Mouse (Mus musculus): ENCODE results near the gene Ppp4r3a. TPM values are rescaled to one million over a fixed set of nuclear protein-coding genes. Genes with fewer than 3 reads are reported as not detected.

Gene Ppp4r3a
- polyA plus RNA-seq, 1 experiment from 2014 or later, result 28.2 TPM

DNA sequence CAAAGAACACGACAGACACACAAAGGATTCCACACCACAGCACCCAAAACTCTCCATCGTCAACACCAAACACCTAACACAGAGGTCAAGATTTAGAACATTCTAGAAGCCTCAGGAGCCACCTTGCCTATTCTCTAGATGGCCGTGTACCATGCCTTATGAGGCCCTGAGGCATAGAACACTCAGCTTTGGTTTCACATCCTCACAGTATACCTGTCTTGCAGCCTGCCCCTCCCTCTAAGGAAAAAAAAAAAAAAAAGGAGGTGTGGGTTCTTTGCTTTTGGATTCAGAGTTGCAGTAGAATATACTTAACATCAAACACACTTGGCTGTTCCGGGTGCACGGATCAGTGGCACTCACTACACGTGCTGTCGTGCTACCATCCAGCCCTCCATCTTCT, 72.5 kb downstream of the Ppp4r3a start:
- Histone ChIP-seq H3K4me2 (ENCODE audit: low read depth, low read length) (no peak overlapping the region), H3K9ac (ENCODE audit: low read length) (no peak overlapping the region), H3K4me3 (replicated peaks; ENCODE audit: low read length) (no peak overlapping the region), H3K36me3 (ENCODE audit: control insufficient read depth, insufficient read depth, low read length) (no peaks in the 10 kb centered on the region), H3K4me1 (ENCODE audit: control insufficient read depth, insufficient read depth, low read length) (peaks cover 50% of the 10 kb centered on the region), H3K9me3 (replicated peaks; ENCODE audit: control insufficient read depth, low read length) (no peaks in the 10 kb centered on the region), H3K27ac (ENCODE audit: low read length) (peak overlapping the region; percentile 75), H3K27me3 (ENCODE audit: control insufficient read depth, insufficient read depth, low read length) (no peaks in the 10 kb centered on the region)
- no peak for ATAC-seq (ENCODE audit: insufficient read depth, low FRiP score)
- WGBS, result 66% methylated on average over 7 of the region's 7 CpGs

- no peaks in the 10 kb centered on the region for H3K36me3 ChIP-seq (ENCODE audit: control insufficient read depth, insufficient read depth, low read length)
- ATAC-seq (ENCODE audit: insufficient read depth, low FRiP score), result peak; percentile 53
- peaks cover 45% of the 10 kb centered on the region for H3K4me1 ChIP-seq (ENCODE audit: control insufficient read depth, insufficient read depth, low read length)
- 48% methylated on average over 10 of the region's 10 CpGs for WGBS
- H3K27me3 ChIP-seq (ENCODE audit: control insufficient read depth, insufficient read depth, low read length), result no peaks in the 10 kb centered on the region
- H3K4me3 ChIP-seq (replicated peaks; ENCODE audit: low read length), result no peak overlapping the region
- no peak overlapping the region for H3K9ac ChIP-seq (ENCODE audit: low read length)
- peak overlapping the region; percentile 78 for H3K27ac ChIP-seq (ENCODE audit: low read length)
- no peak overlapping the region for H3K4me2 ChIP-seq (ENCODE audit: low read depth, low read length)
- no peaks in the 10 kb centered on the region for H3K9me3 ChIP-seq (replicated peaks; ENCODE audit: control insufficient read depth, low read length)
Measured at GRCm38 (mm10) chr12:101010148-101010920, 73.2 kb downstream of the Ppp4r3a start.

- H3K4me3 ChIP-seq (replicated peaks; ENCODE audit: low read length), result no peak overlapping the region
- no peak overlapping the region for H3K9ac ChIP-seq (ENCODE audit: low read length)
- no peak overlapping the region for H3K4me2 ChIP-seq (ENCODE audit: low read depth, low read length)
- no peak for ATAC-seq (ENCODE audit: insufficient read depth, low FRiP score)
- H3K27ac ChIP-seq (ENCODE audit: low read length), result peak overlapping the region; percentile 78
- WGBS, result 78% methylated on average over 4 of the region's 4 CpGs
- H3K36me3 ChIP-seq (ENCODE audit: control insufficient read depth, insufficient read depth, low read length), result no peaks in the 10 kb centered on the region
- H3K4me1 ChIP-seq (ENCODE audit: control insufficient read depth, insufficient read depth, low read length), result peaks cover 39% of the 10 kb centered on the region
- H3K9me3 ChIP-seq (replicated peaks; ENCODE audit: control insufficient read depth, low read length), result no peaks in the 10 kb centered on the region
- H3K27me3 ChIP-seq (ENCODE audit: control insufficient read depth, insufficient read depth, low read length), result no peaks in the 10 kb centered on the region
Measured at GRCm38 (mm10) chr12:101009225-101009624, 74.3 kb downstream of the Ppp4r3a start.

DNA sequence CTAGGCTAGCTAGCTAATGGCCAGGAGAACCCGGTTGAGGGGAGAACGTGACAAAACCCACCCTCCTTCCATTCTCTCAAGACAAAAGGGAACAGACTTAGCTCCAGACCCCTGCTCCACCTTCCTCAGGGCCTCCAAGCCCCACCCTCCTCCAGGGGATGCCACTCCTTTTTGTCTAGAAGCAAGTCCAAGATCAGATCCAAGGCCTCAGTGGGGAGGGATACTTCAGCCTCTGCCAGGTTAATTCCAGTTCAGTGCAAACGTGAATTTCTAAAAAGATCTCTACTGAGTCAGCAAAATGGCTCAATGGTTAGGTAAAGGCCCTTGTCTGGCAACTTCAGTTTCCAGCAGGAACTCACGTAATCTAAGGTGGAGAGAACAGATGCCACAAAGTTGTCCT, 74.9 kb downstream of the Ppp4r3a start:
- no peaks in the 10 kb centered on the region for H3K36me3 ChIP-seq (ENCODE audit: control insufficient read depth, insufficient read depth, low read length)
- H3K4me1 ChIP-seq (ENCODE audit: control insufficient read depth, insufficient read depth, low read length), result peaks cover 37% of the 10 kb centered on the region
- WGBS, result 35% methylated on average over 4 of the region's 4 CpGs
- H3K4me3 ChIP-seq (replicated peaks; ENCODE audit: low read length), result no peak overlapping the region
- H3K4me2 ChIP-seq (ENCODE audit: low read depth, low read length), result no peak overlapping the region
- no peaks in the 10 kb centered on the region for H3K9me3 ChIP-seq (replicated peaks; ENCODE audit: control insufficient read depth, low read length)
- H3K27ac ChIP-seq (ENCODE audit: low read length), result peak overlapping the region; percentile 78
- H3K9ac ChIP-seq (ENCODE audit: low read length), result 0 out of 2 replicates have a peak overlapping the region, but pooled peaks have one; percentile 47
- 0 out of 2 replicates have a peak, but pooled peaks have one; percentile 6 for ATAC-seq (ENCODE audit: insufficient read depth, low FRiP score)
- H3K27me3 ChIP-seq (ENCODE audit: control insufficient read depth, insufficient read depth, low read length), result no peaks in the 10 kb centered on the region

DNA sequence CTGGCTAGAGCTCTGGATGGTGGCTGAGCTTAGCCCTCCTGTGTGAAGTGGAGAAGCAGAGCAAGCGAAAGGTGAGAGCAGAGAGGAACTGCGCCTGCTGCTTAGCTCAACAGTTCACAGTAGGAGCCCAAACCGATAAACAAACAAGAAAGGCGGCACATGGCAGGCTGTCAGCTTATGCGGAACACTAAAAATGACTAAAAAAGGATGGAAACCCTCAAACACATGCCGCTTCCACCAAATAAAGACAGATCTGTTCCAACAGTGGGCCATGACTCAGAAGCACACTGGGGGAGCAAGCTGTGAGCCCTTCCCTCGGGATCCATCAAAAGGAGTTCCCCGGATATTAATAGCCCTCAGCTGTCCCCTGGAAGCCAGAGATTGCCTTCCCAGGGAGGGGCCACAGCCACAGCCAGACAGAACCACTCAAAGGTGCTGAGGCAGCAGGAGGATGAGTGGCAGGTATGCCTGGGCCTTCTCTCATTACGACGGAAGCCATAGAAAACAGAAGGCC, 75.5 kb downstream of the Ppp4r3a start:
- Histone ChIP-seq H3K9ac (ENCODE audit: low read length) (0 out of 2 replicates have a peak overlapping the region, but pooled peaks have one; percentile 47), H3K9me3 (replicated peaks; ENCODE audit: control insufficient read depth, low read length) (no peaks in the 10 kb centered on the region), H3K4me2 (ENCODE audit: low read depth, low read length) (no peak overlapping the region), H3K27ac (ENCODE audit: low read length) (peak overlapping the region; percentile 78), H3K4me1 (ENCODE audit: control insufficient read depth, insufficient read depth, low read length) (peaks cover 37% of the 10 kb centered on the region), H3K27me3 (ENCODE audit: control insufficient read depth, insufficient read depth, low read length) (no peaks in the 10 kb centered on the region), H3K4me3 (replicated peaks; ENCODE audit: low read length) (no peak overlapping the region), H3K36me3 (ENCODE audit: control insufficient read depth, insufficient read depth, low read length) (no peaks in the 10 kb centered on the region)
- WGBS, result 31% methylated on average over 10 of the region's 10 CpGs
- 0 out of 2 replicates have a peak, but pooled peaks have one; percentile 9 for ATAC-seq (ENCODE audit: insufficient read depth, low FRiP score)

GRCm38 (mm10) chr12:101007427-101007826, 76.1 kb downstream of the Ppp4r3a start:
- ATAC-seq (ENCODE audit: insufficient read depth, low FRiP score), result no peak
- H3K27me3 ChIP-seq (ENCODE audit: control insufficient read depth, insufficient read depth, low read length), result no peaks in the 10 kb centered on the region
- H3K9ac ChIP-seq (ENCODE audit: low read length), result no peak overlapping the region
- H3K4me3 ChIP-seq (replicated peaks; ENCODE audit: low read length), result no peak overlapping the region
- peaks cover 31% of the 10 kb centered on the region for H3K4me1 ChIP-seq (ENCODE audit: control insufficient read depth, insufficient read depth, low read length)
- no peak overlapping the region for H3K4me2 ChIP-seq (ENCODE audit: low read depth, low read length)
- no peaks in the 10 kb centered on the region for H3K9me3 ChIP-seq (replicated peaks; ENCODE audit: control insufficient read depth, low read length)
- WGBS, result 45% methylated on average over 9 of the region's 9 CpGs
- H3K27ac ChIP-seq (ENCODE audit: low read length), result peak overlapping the region; percentile 78
- no peaks in the 10 kb centered on the region for H3K36me3 ChIP-seq (ENCODE audit: control insufficient read depth, insufficient read depth, low read length)

DNA sequence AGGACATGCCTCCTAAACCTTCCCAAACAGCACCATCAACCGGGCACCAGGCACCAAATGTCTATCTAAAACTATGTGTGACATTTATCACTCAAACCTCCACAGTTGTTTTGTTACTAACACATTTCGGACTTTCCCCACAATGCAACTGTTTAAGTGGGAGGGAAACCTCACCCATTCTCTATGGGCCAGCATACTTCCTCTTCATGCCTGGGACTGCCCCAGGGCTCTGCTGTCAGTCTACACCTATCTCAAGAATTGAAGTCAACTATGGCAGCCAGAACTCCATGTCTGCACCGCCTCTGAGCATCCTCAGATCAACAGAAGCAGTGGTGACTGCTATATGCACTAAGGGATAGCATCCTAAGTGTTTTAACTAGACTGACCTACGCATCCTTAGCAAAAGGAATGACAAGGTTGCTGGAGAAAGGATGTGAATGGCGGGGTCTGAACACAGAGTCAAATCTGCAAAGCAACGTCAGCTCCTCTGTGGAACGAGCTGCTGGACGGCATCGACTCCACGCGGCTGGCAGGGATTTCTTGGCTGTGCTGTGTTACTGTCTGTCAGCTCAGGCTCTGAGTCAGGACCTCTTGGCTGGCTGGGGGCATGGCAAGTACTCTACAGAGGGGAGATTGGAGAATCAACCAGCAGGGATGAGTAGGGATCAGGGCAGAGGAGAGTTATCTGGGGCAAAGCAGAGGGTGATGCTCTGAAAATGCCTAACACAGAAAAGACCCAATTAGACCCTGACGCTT, 77.7 kb downstream of the Ppp4r3a start:
- 83% methylated on average over 12 of the region's 12 CpGs for WGBS
- Histone ChIP-seq H3K4me2 (ENCODE audit: low read depth, low read length) (no peak overlapping the region), H3K27me3 (ENCODE audit: control insufficient read depth, insufficient read depth, low read length) (no peaks in the 10 kb centered on the region), H3K27ac (ENCODE audit: low read length) (no peak overlapping the region), H3K9me3 (replicated peaks; ENCODE audit: control insufficient read depth, low read length) (no peaks in the 10 kb centered on the region), H3K9ac (ENCODE audit: low read length) (no peak overlapping the region), H3K36me3 (ENCODE audit: control insufficient read depth, insufficient read depth, low read length) (no peaks in the 10 kb centered on the region), H3K4me1 (ENCODE audit: control insufficient read depth, insufficient read depth, low read length) (peaks cover 26% of the 10 kb centered on the region), H3K4me3 (replicated peaks; ENCODE audit: low read length) (no peak overlapping the region)
- no peak for ATAC-seq (ENCODE audit: insufficient read depth, low FRiP score)

DNA sequence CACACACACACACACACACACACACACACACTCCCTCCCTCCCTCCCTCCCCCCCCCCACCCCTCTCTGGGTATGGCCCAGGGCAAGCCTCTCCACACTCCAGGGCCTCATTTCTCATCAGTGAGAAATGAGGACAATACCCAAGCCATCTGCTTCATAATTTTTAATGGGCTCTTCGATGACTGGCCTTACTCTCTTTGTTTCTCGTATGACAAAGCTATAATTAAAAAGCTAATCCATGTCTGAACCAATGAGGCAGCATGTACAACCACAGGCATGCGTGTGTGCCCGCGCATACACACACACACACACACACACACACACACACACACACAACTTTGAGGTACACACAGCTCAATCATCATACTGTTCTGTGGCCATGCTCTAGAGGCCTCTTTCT, 78.5 kb downstream of the Ppp4r3a start:
- no peak overlapping the region for H3K4me3 ChIP-seq (replicated peaks; ENCODE audit: low read length)
- peaks cover 20% of the 10 kb centered on the region for H3K4me1 ChIP-seq (ENCODE audit: control insufficient read depth, insufficient read depth, low read length)
- no peaks in the 10 kb centered on the region for H3K27me3 ChIP-seq (ENCODE audit: control insufficient read depth, insufficient read depth, low read length)
- H3K36me3 ChIP-seq (ENCODE audit: control insufficient read depth, insufficient read depth, low read length), result no peaks in the 10 kb centered on the region
- H3K27ac ChIP-seq (ENCODE audit: low read length), result no peak overlapping the region
- 85% methylated on average over 5 of the region's 5 CpGs for WGBS
- H3K4me2 ChIP-seq (ENCODE audit: low read depth, low read length), result no peak overlapping the region
- H3K9me3 ChIP-seq (replicated peaks; ENCODE audit: control insufficient read depth, low read length), result no peaks in the 10 kb centered on the region
- ATAC-seq (ENCODE audit: insufficient read depth, low FRiP score), result no peak
- H3K9ac ChIP-seq (ENCODE audit: low read length), result no peak overlapping the region
